Mouse (Mus musculus): Measurements from ENCODE around the gene Tepsin. TPM values are rescaled to one million over a fixed set of nuclear protein-coding genes. Genes with fewer than 3 reads are reported as not detected.
A peak's percentile ranks its signal among the peaks of the same experiment; 100 is the strongest.

Tepsin gene
- polyA plus RNA-seq, 1 experiment from 2014 or later, result 24.8 TPM

- Histone ChIP-seq H3K27me3 (ENCODE audit: control insufficient read depth, insufficient read depth, low read length) (no peaks in the 10 kb centered on the region), H3K36me3 (ENCODE audit: control insufficient read depth, insufficient read depth, low read length) (no peaks in the 10 kb centered on the region; the same call in 1 of the 2 replicates), H3K4me2 (ENCODE audit: low read depth, low read length, severe bottlenecking) (no peak overlapping the region), H3K9me3 (ENCODE audit: control insufficient read depth, low read length) (no peaks in the 10 kb centered on the region), H3K27ac (ENCODE audit: low read depth, low read length) (no peak overlapping the region), H3K4me3 (ENCODE audit: low read depth, low read length) (no peak overlapping the region), H3K4me1 (replicated peaks; ENCODE audit: control insufficient read depth, insufficient read depth, low read length) (0 out of 2 replicates have a peak, but pooled peaks cover 2% of the 10 kb centered on the region), H3K9ac (ENCODE audit: low read length) (no peak overlapping the region)
- 86% methylated on average over 8 of the region's 8 CpGs for WGBS
- DNase-seq (ENCODE audit: low spot score) (no peak), ATAC-seq (replicated peaks; ENCODE audit: low FRiP score) (no peak)
Measured at GRCm38 (mm10) chr11:120136195-120136594, 37.7 kb upstream of the Tepsin start.

DNA sequence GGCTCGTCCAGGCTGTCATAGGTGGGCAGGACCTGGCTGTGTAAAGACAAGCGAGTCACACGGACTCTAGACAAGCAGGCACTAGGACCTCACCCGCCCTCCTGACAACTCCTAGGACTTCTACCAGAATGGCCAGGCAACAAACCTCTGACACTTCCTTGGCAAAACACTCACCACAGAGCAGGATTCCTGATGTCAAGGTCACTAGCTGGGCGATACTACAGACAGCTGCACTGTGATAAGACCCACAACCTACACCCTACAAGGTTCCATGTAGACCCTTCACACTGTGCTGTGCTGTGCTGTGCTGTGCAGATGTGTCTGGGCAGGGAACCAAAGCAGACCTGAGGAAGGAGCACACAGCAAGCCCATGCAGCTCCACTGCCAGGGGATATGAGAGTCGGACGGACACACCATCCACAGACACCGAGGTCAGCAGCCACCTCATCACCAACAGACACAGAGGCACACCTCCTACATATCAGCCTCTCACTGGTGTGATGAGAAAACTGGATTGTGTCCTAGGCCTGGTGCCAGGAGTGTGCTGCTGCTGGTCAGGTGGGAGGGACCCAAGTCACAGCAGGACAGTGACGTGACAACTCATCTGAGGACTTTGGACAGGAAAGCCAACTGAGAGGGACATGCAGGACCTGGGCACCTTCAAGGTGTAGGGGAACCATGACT is 36.5 kb upstream of the Tepsin start:
- no peak for DNase-seq (ENCODE audit: low spot score)
- WGBS, result 93% methylated on average over 9 of the region's 9 CpGs
- no peaks in the 10 kb centered on the region; the same call in 1 of the 2 replicates for H3K36me3 ChIP-seq (ENCODE audit: control insufficient read depth, insufficient read depth, low read length)
- H3K4me3 ChIP-seq (ENCODE audit: low read depth, low read length), result no peak overlapping the region
- no peak for ATAC-seq (replicated peaks; ENCODE audit: low FRiP score)
- H3K9me3 ChIP-seq (ENCODE audit: control insufficient read depth, low read length), result no peaks in the 10 kb centered on the region
- no peak overlapping the region for H3K27ac ChIP-seq (ENCODE audit: low read depth, low read length)
- H3K9ac ChIP-seq (ENCODE audit: low read length), result no peak overlapping the region
- H3K27me3 ChIP-seq (ENCODE audit: control insufficient read depth, insufficient read depth, low read length), result no peaks in the 10 kb centered on the region
- H3K4me2 ChIP-seq (ENCODE audit: low read depth, low read length, severe bottlenecking), result no peak overlapping the region
- 0 out of 2 replicates have a peak, but pooled peaks cover 2% of the 10 kb centered on the region for H3K4me1 ChIP-seq (replicated peaks; ENCODE audit: control insufficient read depth, insufficient read depth, low read length)

GRCm38 (mm10) chr11:120134148-120134547 is 35.6 kb upstream of the Tepsin start:
- Histone ChIP-seq H3K27me3 (ENCODE audit: control insufficient read depth, insufficient read depth, low read length) (no peaks in the 10 kb centered on the region), H3K9ac (ENCODE audit: low read length) (no peak overlapping the region), H3K27ac (ENCODE audit: low read depth, low read length) (no peak overlapping the region), H3K4me1 (replicated peaks; ENCODE audit: control insufficient read depth, insufficient read depth, low read length) (0 out of 2 replicates have a peak, but pooled peaks cover 2% of the 10 kb centered on the region), H3K4me3 (ENCODE audit: low read depth, low read length) (no peak overlapping the region), H3K9me3 (ENCODE audit: control insufficient read depth, low read length) (no peaks in the 10 kb centered on the region), H3K4me2 (ENCODE audit: low read depth, low read length, severe bottlenecking) (no peak overlapping the region), H3K36me3 (ENCODE audit: control insufficient read depth, insufficient read depth, low read length) (no peaks in the 10 kb centered on the region; the same call in 1 of the 2 replicates)
- DNase-seq (ENCODE audit: low spot score) (no peak), ATAC-seq (replicated peaks; ENCODE audit: low FRiP score) (no peak)
- 89% methylated on average over 5 of the region's 5 CpGs for WGBS

- H3K36me3 ChIP-seq (ENCODE audit: control insufficient read depth, insufficient read depth, low read length), result no peaks in the 10 kb centered on the region; the same call in 1 of the 2 replicates
Measured at GRCm38 (mm10) chr11:120129281-120129680, 30.8 kb upstream of the Tepsin start.

DNA sequence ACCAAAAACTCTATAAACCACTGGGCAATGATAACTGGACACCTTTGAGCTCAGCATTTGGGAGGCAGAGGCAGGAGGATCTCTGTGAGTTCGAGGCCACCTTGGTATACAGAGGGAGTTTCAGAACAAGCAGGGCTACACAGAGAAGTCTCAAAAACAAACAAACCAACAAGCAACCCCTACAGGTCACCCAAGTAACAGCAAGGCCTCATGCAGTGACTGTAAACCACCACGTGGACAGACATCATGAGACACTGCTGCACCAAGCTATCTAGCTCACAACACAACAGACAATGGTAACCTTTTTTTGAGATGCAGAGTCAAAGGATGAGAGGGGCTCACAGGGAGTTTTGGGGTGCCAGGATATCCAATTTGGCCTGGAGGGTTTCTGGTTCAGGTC is 28.3 kb upstream of the Tepsin start:
- no peaks in the 10 kb centered on the region for H3K27me3 ChIP-seq (ENCODE audit: control insufficient read depth, insufficient read depth, low read length)
- no peaks in the 10 kb centered on the region for H3K4me1 ChIP-seq (replicated peaks; ENCODE audit: control insufficient read depth, insufficient read depth, low read length)
- H3K4me2 ChIP-seq (ENCODE audit: low read depth, low read length, severe bottlenecking), result no peak overlapping the region
- no peaks in the 10 kb centered on the region; the same call in 1 of the 2 replicates for H3K36me3 ChIP-seq (ENCODE audit: control insufficient read depth, insufficient read depth, low read length)
- H3K27ac ChIP-seq (ENCODE audit: low read depth, low read length), result no peak overlapping the region
- H3K9ac ChIP-seq (ENCODE audit: low read length), result no peak overlapping the region
- WGBS, result 80% methylated on average over 2 of the region's 2 CpGs
- no peaks in the 10 kb centered on the region for H3K9me3 ChIP-seq (ENCODE audit: control insufficient read depth, low read length)
- ATAC-seq (replicated peaks; ENCODE audit: low FRiP score) (no peak), DNase-seq (ENCODE audit: low spot score) (no peak)
- no peak overlapping the region for H3K4me3 ChIP-seq (ENCODE audit: low read depth, low read length)

More at GRCm38 (mm10) chr11:120129281-120129680, 30.8 kb upstream of the Tepsin start:
- Histone ChIP-seq H3K27me3 (ENCODE audit: control insufficient read depth, insufficient read depth, low read length) (no peaks in the 10 kb centered on the region), H3K27ac (ENCODE audit: low read depth, low read length) (no peak overlapping the region), H3K4me2 (ENCODE audit: low read depth, low read length, severe bottlenecking) (no peak overlapping the region), H3K4me3 (ENCODE audit: low read depth, low read length) (no peak overlapping the region), H3K9me3 (ENCODE audit: control insufficient read depth, low read length) (no peaks in the 10 kb centered on the region), H3K9ac (ENCODE audit: low read length) (no peak overlapping the region), H3K4me1 (replicated peaks; ENCODE audit: control insufficient read depth, insufficient read depth, low read length) (no peaks in the 10 kb centered on the region)
- no peak for ATAC-seq (replicated peaks; ENCODE audit: low FRiP score)
- no peak for DNase-seq (ENCODE audit: low spot score)
- 79% methylated on average over 7 of the region's 7 CpGs for WGBS

- H3K27ac ChIP-seq (ENCODE audit: low read depth, low read length), result no peak overlapping the region
- WGBS, result 93% methylated on average over 12 of the region's 12 CpGs
- ATAC-seq (replicated peaks; ENCODE audit: low FRiP score) (no peak), DNase-seq (ENCODE audit: low spot score) (no peak)
- H3K9me3 ChIP-seq (ENCODE audit: control insufficient read depth, low read length), result no peaks in the 10 kb centered on the region
- H3K9ac ChIP-seq (ENCODE audit: low read length), result no peak overlapping the region
- no peaks in the 10 kb centered on the region for H3K36me3 ChIP-seq (ENCODE audit: control insufficient read depth, insufficient read depth, low read length)
- H3K4me1 ChIP-seq (replicated peaks; ENCODE audit: control insufficient read depth, insufficient read depth, low read length), result no peaks in the 10 kb centered on the region
- no peaks in the 10 kb centered on the region for H3K27me3 ChIP-seq (ENCODE audit: control insufficient read depth, insufficient read depth, low read length)
- no peak overlapping the region for H3K4me2 ChIP-seq (ENCODE audit: low read depth, low read length, severe bottlenecking)
- H3K4me3 ChIP-seq (ENCODE audit: low read depth, low read length), result no peak overlapping the region
Measured at GRCm38 (mm10) chr11:120122126-120122525, 23.6 kb upstream of the Tepsin start.

DNA sequence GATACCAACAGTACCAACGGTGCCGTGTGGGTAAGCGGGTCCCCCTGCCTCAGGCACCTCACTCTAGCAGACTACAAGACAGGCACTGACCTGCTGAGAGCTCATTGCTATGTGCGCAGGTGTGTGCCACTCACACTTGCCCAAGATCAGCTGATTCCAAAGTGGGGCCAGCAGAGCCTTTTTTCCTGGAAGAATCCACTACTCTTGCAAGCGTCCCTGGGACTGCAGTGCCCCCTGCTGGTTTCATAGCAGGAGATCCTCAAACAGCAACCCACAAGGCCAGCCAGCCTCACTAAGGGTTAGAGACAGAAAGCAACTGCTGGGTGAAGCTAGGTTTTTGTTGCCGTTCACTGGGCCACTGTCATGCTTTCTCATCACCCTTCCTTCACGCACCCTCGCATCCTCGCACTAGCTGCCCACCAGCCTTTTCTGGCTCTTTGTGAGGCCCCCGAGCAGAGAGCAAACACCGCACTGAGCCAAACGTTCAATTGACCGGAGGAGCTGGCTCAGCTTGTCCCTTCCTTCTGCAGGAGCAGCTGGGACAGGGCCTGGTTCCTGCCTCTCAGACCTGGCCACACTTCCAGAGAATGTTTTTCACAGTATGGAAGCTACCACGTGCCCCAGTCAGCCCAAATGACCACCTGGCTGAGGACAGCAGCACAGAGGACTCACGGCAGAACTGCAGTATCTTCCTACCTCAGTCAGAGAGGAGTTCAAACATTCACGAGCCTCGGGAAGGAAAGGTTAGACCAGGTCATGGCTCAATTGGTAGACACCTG is 22.3 kb upstream of the Tepsin start:
- no peak for ATAC-seq (replicated peaks; ENCODE audit: low FRiP score)
- WGBS, result 83% methylated on average over 17 of the region's 17 CpGs
- Histone ChIP-seq H3K9me3 (ENCODE audit: control insufficient read depth, low read length) (no peaks in the 10 kb centered on the region), H3K4me3 (ENCODE audit: low read depth, low read length) (no peak overlapping the region), H3K27ac (ENCODE audit: low read depth, low read length) (no peak overlapping the region), H3K36me3 (ENCODE audit: control insufficient read depth, insufficient read depth, low read length) (no peaks in the 10 kb centered on the region; the same call in 1 of the 2 replicates), H3K9ac (ENCODE audit: low read length) (no peak overlapping the region), H3K27me3 (ENCODE audit: control insufficient read depth, insufficient read depth, low read length) (no peaks in the 10 kb centered on the region), H3K4me2 (ENCODE audit: low read depth, low read length, severe bottlenecking) (no peak overlapping the region), H3K4me1 (replicated peaks; ENCODE audit: control insufficient read depth, insufficient read depth, low read length) (no peaks in the 10 kb centered on the region)
- DNase-seq (ENCODE audit: low spot score), result peak; percentile 79

DNA sequence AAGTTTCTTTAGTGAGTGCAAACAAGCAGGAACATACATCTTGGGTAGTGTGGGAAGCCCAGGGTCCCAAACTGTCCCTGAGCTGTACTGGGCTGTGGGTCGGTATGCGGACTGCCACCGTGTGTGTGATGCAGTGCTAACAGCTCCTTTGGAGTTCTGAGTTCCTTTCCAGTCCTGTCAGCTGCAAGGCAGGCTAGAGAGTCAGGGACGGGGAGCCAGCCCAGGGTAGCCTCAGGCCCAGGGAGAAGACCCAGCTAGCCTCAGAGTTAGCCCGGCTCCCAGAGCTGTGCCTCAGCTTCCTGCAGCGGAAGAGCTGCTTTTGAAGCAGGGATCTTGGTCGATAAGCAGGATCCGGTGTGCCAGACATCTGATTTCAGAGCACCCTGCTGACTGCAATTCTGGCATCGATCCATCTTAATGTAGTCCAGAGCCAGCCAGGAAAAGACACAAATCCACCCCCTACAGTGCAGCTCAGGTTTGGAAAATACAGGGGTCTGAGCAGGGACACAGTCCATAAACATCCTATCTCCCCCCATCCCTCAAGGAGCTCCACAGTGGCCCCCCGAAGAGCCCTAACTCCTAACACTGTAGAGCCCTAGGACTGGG is 21.5 kb upstream of the Tepsin start:
- 85% methylated on average over 10 of the region's 10 CpGs for WGBS
- H3K4me2 ChIP-seq (ENCODE audit: low read depth, low read length, severe bottlenecking), result no peak overlapping the region
- H3K9me3 ChIP-seq (ENCODE audit: control insufficient read depth, low read length), result no peaks in the 10 kb centered on the region
- no peaks in the 10 kb centered on the region for H3K4me1 ChIP-seq (replicated peaks; ENCODE audit: control insufficient read depth, insufficient read depth, low read length)
- H3K4me3 ChIP-seq (ENCODE audit: low read depth, low read length), result no peak overlapping the region
- ATAC-seq (replicated peaks; ENCODE audit: low FRiP score), result no peak
- no peak for DNase-seq (ENCODE audit: low spot score)
- no peak overlapping the region for H3K27ac ChIP-seq (ENCODE audit: low read depth, low read length)
- H3K9ac ChIP-seq (ENCODE audit: low read length), result no peak overlapping the region
- H3K36me3 ChIP-seq (ENCODE audit: control insufficient read depth, insufficient read depth, low read length), result no peaks in the 10 kb centered on the region; the same call in 1 of the 2 replicates
- no peaks in the 10 kb centered on the region for H3K27me3 ChIP-seq (ENCODE audit: control insufficient read depth, insufficient read depth, low read length)

Data from forebrain, embryonic 11.5 days (tissue).